Mouse (Mus musculus) megakaryocyte, embryonic 14.5 days (primary cell): ENCODE data around the gene Rab1a. TPM values are rescaled to one million over a fixed set of nuclear protein-coding genes. Genes with fewer than 3 reads are reported as not detected.

Experiments used
- H3K27me3 ChIP-seq: replicated peaks from 2 replicates; pipeline ENCODE3; 2012; ENCODE audit warnings: inconsistent platforms
- H3K36me3 ChIP-seq: replicated peaks from 2 replicates; pipeline ENCODE3; 2012; ENCODE audit warnings: low read length, inconsistent platforms, mixed read lengths
- H3K4me1 ChIP-seq: 2 replicates; pipeline ENCODE4 v1.6.1; 2012; ENCODE audit warnings: inconsistent platforms
- H3K4me3 ChIP-seq: replicated peaks from 2 replicates; pipeline ENCODE3; 2012; ENCODE audit warnings: moderate library complexity, mild to moderate bottlenecking, inconsistent platforms
- H3K9me3 ChIP-seq: 2 replicates; pipeline ENCODE4 v1.6.1; 2012; ENCODE audit warnings: inconsistent platforms
- FLI1 ChIP-seq: IDR thresholded peaks from 2 replicates; pipeline ENCODE4 v1.6.1; 2012; ENCODE audit warnings: low read length, inconsistent platforms, mixed read lengths
- GATA1 ChIP-seq: IDR thresholded peaks from 3 replicates; pipeline ENCODE4 v1.6.1; 2012; ENCODE audit warnings: mixed read lengths, low read length, inconsistent platforms, borderline replicate concordance
- polyA plus RNA-seq: library from polyadenylated mRNA; stranded (reverse); fragments of >175 nt; gene quantifications from 2 replicates; pipeline ENCODE4 v1.2.3, GENCODE M21; 2012; ENCODE audit warnings: low replicate concordance; ENCODE audit not compliant: insufficient read depth

Rab1a gene
- polyA plus RNA-seq, 1 experiment: 33.5 TPM

DNA sequence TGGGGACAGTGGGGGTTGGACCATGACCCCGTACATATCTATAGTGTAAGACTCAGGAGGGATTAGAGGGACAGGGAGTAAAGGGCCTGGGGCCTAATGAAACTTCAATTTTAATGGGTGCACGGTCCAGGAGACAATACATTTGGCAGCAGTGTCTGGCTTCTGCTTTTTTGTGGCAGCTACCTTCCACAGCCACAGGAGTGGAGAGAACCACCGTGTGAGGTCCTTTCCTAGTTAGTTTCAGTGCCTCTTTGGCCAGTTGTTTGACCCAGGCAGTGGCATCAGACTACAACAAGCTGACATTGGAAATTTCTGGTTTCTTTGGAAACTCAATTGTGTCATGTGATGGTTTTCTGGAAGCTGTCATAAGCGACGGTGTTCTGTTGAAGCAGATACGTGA is 68.7 kb downstream of the Rab1a start:
- TF ChIP-seq FLI1 (no peak), GATA1 (no peak)
- H3K4me3 ChIP-seq: no peak overlapping the region
- H3K9me3 ChIP-seq: no peaks in the 10 kb centered on the region

GRCm38 (mm10) chr11:20275974-20276373 is 74.7 kb downstream of the Rab1a start:
- Histone ChIP-seq H3K27me3 (peaks cover 6% of the 10 kb centered on the region), H3K36me3 (no peaks in the 10 kb centered on the region), H3K9me3 (no peaks in the 10 kb centered on the region), H3K4me1 (peaks cover 12% of the 10 kb centered on the region), H3K4me3 (no peak overlapping the region)
- no peak for TF ChIP-seq FLI1
- no peak for TF ChIP-seq GATA1

More for the DNA sequence above, 68.7 kb downstream of the Rab1a start:
- Histone ChIP-seq H3K36me3 (no peaks in the 10 kb centered on the region), H3K27me3 (peaks cover 6% of the 10 kb centered on the region), H3K4me1 (peaks cover 4% of the 10 kb centered on the region; the same call in 1 of the 2 replicates)

Other genes starting within 250 kb of the Rab1a start
- 26.1 TPM in 1 of 2 replicates, not detected in the other for gene Actr2, start 88.5 kb upstream of the Rab1a start, polyA plus RNA-seq
- 4.7 and 15.5 TPM in 2 replicates for gene Cep68, start 48.0 kb downstream of the Rab1a start, polyA plus RNA-seq
- gene Slc1a4, start 131.3 kb downstream of the Rab1a start, polyA plus RNA-seq: 8.6 and 10.8 TPM in 2 replicates